Mouse (Mus musculus) common myeloid progenitor, adult 5-6 weeks (primary cell): ENCODE results near the gene Grid2. TPM values are rescaled to one million over a fixed set of nuclear protein-coding genes. Genes with fewer than 3 reads are reported as not detected.

Experiments used
- ATAC-seq: replicated peaks from 2 replicates; pipeline ENCODE4 v1.8.0; 2016; ENCODE audit warnings: low read depth, mild to moderate bottlenecking, moderate TSS enrichment, inconsistent platforms; ENCODE audit not compliant: poor library complexity, severe bottlenecking
- total RNA-seq: library from RNA; stranded (forward); fragments of 200-1000, 187-1606 nt; gene quantifications from 2 replicates; pipeline ENCODE4 v1.2.3, GENCODE M21; 2017

The Grid2 gene
- total RNA-seq, 1 experiment from 2014 or later = not detected

- ATAC-seq = no peak
Observed at GRCm38 (mm10) chr6:63590681-63591080, 335.0 kb downstream of the Grid2 start.

GRCm38 (mm10) chr6:63609570-63609969 lies 353.9 kb downstream of the Grid2 start:
- ATAC-seq = no peak

GRCm38 (mm10) chr6:63635970-63636369 lies 380.3 kb downstream of the Grid2 start:
- ATAC-seq = no peak

GRCm38 (mm10) chr6:63659423-63659822 lies 403.7 kb downstream of the Grid2 start:
- no peak for ATAC-seq

GRCm38 (mm10) chr6:63685689-63686088 lies 430.0 kb downstream of the Grid2 start:
- no peak for ATAC-seq

GRCm38 (mm10) chr6:63701684-63702083 lies 446.0 kb downstream of the Grid2 start:
- ATAC-seq = no peak

GRCm38 (mm10) chr6:63733740-63734139 lies 478.1 kb downstream of the Grid2 start:
- ATAC-seq = no peak

GRCm38 (mm10) chr6:63762535-63762934 lies 506.9 kb downstream of the Grid2 start:
- ATAC-seq = no peak

- no peak for ATAC-seq
Observed at GRCm38 (mm10) chr6:63794679-63795078, 539.0 kb downstream of the Grid2 start.

- no peak for ATAC-seq
Observed at GRCm38 (mm10) chr6:63820236-63820635, 564.6 kb downstream of the Grid2 start.

GRCm38 (mm10) chr6:63862628-63863027 lies 607.0 kb downstream of the Grid2 start:
- no peak for ATAC-seq

GRCm38 (mm10) chr6:63877088-63877764 lies 621.5 kb downstream of the Grid2 start:
- no peak for ATAC-seq

- ATAC-seq = no peak
Observed at GRCm38 (mm10) chr6:63877765-63878345, 622.2 kb downstream of the Grid2 start.

- no peak for ATAC-seq
Observed at GRCm38 (mm10) chr6:63894714-63895113, 639.0 kb downstream of the Grid2 start.

- ATAC-seq = no peak
Observed at GRCm38 (mm10) chr6:63898171-63898570, 642.5 kb downstream of the Grid2 start.

- no peak for ATAC-seq
Observed at GRCm38 (mm10) chr6:63917035-63917570, 661.4 kb downstream of the Grid2 start.

- ATAC-seq = no peak
Observed at GRCm38 (mm10) chr6:63921951-63922350, 666.3 kb downstream of the Grid2 start.

GRCm38 (mm10) chr6:63931201-63931600 lies 675.5 kb downstream of the Grid2 start:
- ATAC-seq = no peak

- ATAC-seq = no peak
Observed at GRCm38 (mm10) chr6:63946721-63947120, 691.0 kb downstream of the Grid2 start.

GRCm38 (mm10) chr6:63963789-63964188 lies 708.1 kb downstream of the Grid2 start:
- no peak for ATAC-seq

- no peak for ATAC-seq
Observed at GRCm38 (mm10) chr6:63964269-63964668, 708.6 kb downstream of the Grid2 start.

- ATAC-seq = no peak
Observed at GRCm38 (mm10) chr6:63964735-63965134, 709.1 kb downstream of the Grid2 start.
